ENCODE assay signal across 8 mouse cellular contexts in genomic region chr6:42692154-42692516, GRCm38 (mm10). TPM values are rescaled to one million over a fixed set of nuclear protein-coding genes. Genes with fewer than 3 reads are reported as not detected.
DNase-seq lines count a peak whose midpoint lies in the region; ATAC-seq and TF ChIP-seq lines count a peak whose summit lies in the region.

No protein-coding gene starts in this region.

- H3K4me2 ChIP-seq in forebrain, embryonic 12.5 days, result peak overlapping the region; percentile 59
- H3K4me2 ChIP-seq in heart, embryonic 15.5 days, result peak overlapping the region; percentile 82
- H3K4me2 ChIP-seq in liver, embryonic 11.5 days, result peak overlapping the region; percentile 82
- peak overlapping the region; percentile 81 for H3K4me2 ChIP-seq in myocyte (ENCODE audit: low read depth)

- H3K4me1 ChIP-seq in brown adipose tissue, adult 24 weeks (ENCODE audit: control insufficient read depth, insufficient read depth, insufficient read length, low read length), result peaks cover 3% of the 10 kb centered on the region; the same call in 1 of the 2 replicates
- peaks cover 23% of the 10 kb centered on the region for H3K4me1 ChIP-seq in forebrain, embryonic 12.5 days
- peaks cover 14% of the 10 kb centered on the region for H3K4me1 ChIP-seq in heart, embryonic 15.5 days (replicated peaks)
- no peaks in the 10 kb centered on the region for H3K4me1 ChIP-seq in liver, embryonic 11.5 days (replicated peaks; ENCODE audit: control insufficient read depth, insufficient read depth, low read length)

- no peaks in the 10 kb centered on the region for H3K9me3 ChIP-seq in forebrain, embryonic 12.5 days
- H3K9me3 ChIP-seq in heart, embryonic 15.5 days (replicated peaks), result no peaks in the 10 kb centered on the region
- no peaks in the 10 kb centered on the region for H3K9me3 ChIP-seq in liver, embryonic 11.5 days (ENCODE audit: control insufficient read depth, low read length)

- H3K27me3 ChIP-seq in forebrain, embryonic 12.5 days, result no peaks in the 10 kb centered on the region
- no peaks in the 10 kb centered on the region for H3K27me3 ChIP-seq in heart, embryonic 15.5 days
- H3K27me3 ChIP-seq in liver, embryonic 11.5 days (replicated peaks; ENCODE audit: control insufficient read depth, insufficient read depth, low read length), result no peaks in the 10 kb centered on the region
- no peaks in the 10 kb centered on the region for H3K27me3 ChIP-seq in myocyte (ENCODE audit: control insufficient read depth, insufficient read depth, insufficient read length)

- peak; percentile 77 for DNase-seq in 3134 (ENCODE audit: extremely low read depth, insufficient read length, low spot score)
- DNase-seq in kidney, postnatal 14 days, result peak; percentile 91
- peak; percentile 69 for DNase-seq in liver, embryonic 11.5 days (ENCODE audit: low spot score)
- peak; percentile 47 to 79 for DNase-seq in urinary bladder, adult 18-20 months (ENCODE audit: low spot score in 2 of 2)

- H3K4me3 ChIP-seq in brown adipose tissue, adult 24 weeks (ENCODE audit: insufficient read depth, low read depth, low read length), result peak overlapping the region; percentile 77
- peak overlapping the region; percentile 74 for H3K4me3 ChIP-seq in forebrain, embryonic 12.5 days (replicated peaks)
- peak overlapping the region; percentile 93 for H3K4me3 ChIP-seq in heart, embryonic 15.5 days
- H3K4me3 ChIP-seq in liver, embryonic 11.5 days (ENCODE audit: low read depth, low read length), result peak overlapping the region; percentile 64
- peak overlapping the region; percentile 86 for H3K4me3 ChIP-seq in myocyte

- WGBS in forebrain, embryonic 12.5 days, result 1% methylated on average over 10 of the region's 10 CpGs
- WGBS in heart, embryonic 15.5 days, result 0% methylated on average over 9 of the region's 10 CpGs
- under 1% methylated on average over 9 of the region's 10 CpGs for WGBS in liver, embryonic 11.5 days

- H3K9ac ChIP-seq in forebrain, embryonic 12.5 days, result peak overlapping the region; percentile 89
- H3K9ac ChIP-seq in heart, embryonic 15.5 days, result peak overlapping the region; percentile 87
- peak overlapping the region; percentile 69 for H3K9ac ChIP-seq in liver, embryonic 11.5 days (ENCODE audit: low read depth, low read length)

- H3K36me3 ChIP-seq in forebrain, embryonic 12.5 days (replicated peaks), result peaks cover 14% of the 10 kb centered on the region
- no peaks in the 10 kb centered on the region for H3K36me3 ChIP-seq in heart, embryonic 15.5 days
- no peaks in the 10 kb centered on the region for H3K36me3 ChIP-seq in liver, embryonic 11.5 days (ENCODE audit: control insufficient read depth, insufficient read depth, low read length)
- peaks cover 5% of the 10 kb centered on the region for H3K36me3 ChIP-seq in myocyte (ENCODE audit: control insufficient read depth, insufficient read depth)

- peak overlapping the region; percentile 36; the same call in 1 of the 2 replicates for H3K27ac ChIP-seq in brown adipose tissue, adult 24 weeks (replicated peaks; ENCODE audit: low read depth, low read length)
- H3K27ac ChIP-seq in forebrain, embryonic 12.5 days, result peak overlapping the region; percentile 98
- peak overlapping the region; percentile 95 for H3K27ac ChIP-seq in heart, embryonic 15.5 days
- H3K27ac ChIP-seq in liver, embryonic 11.5 days (ENCODE audit: low read depth, low read length), result 0 out of 2 replicates have a peak overlapping the region, but pooled peaks have one; percentile 56

- ATAC-seq in forebrain, embryonic 12.5 days (ENCODE audit: low FRiP score), result peak; percentile 87
- ATAC-seq in heart, embryonic 15.5 days (replicated peaks; ENCODE audit: insufficient number of reproducible peaks, insufficient read depth, low FRiP score, low read depth), result peak; percentile 83
- ATAC-seq in liver, embryonic 11.5 days (replicated peaks; ENCODE audit: low FRiP score), result peak; percentile 60

- H3K79me2 ChIP-seq in myocyte (ENCODE audit: control insufficient read depth, insufficient read depth), result peaks cover 26% of the 10 kb centered on the region

- TF ChIP-seq POLR2A in myocyte (IDR thresholded peaks at IDR 0.05; ENCODE audit: insufficient read length, low read depth), result peak; percentile 42

- peak overlapping the region; percentile 0 for H3ac ChIP-seq in myocyte (ENCODE audit: control insufficient read depth, insufficient read length)

TF ChIP-seq in myocyte, 11 proteins besides CTCF, POLR2A, EP300 and RAD21:
- TF ChIP-seq POLR2AphosphoS2 (IDR thresholded peaks at IDR 0.05; ENCODE audit: insufficient read length, low read depth), result peak; percentile 46
- TF ChIP-seq MAX (IDR thresholded peaks at IDR 0.05; ENCODE audit: low read depth), result peak; percentile 46
- TF ChIP-seq REST (IDR thresholded peaks at IDR 0.05; ENCODE audit: insufficient read depth, insufficient read length), result no peak
TF ChIP-seq in myocyte: peak in this region for 2.

RNA-seq across cellular contexts. Expression of gene Tcaf1, which starts 17.8 kb away (rescaled TPM):
- 7.3 and 8.3 TPM in 2 replicates for polyA plus RNA-seq in brown adipose tissue, adult 24 weeks (2012; ENCODE audit: insufficient read depth, insufficient read length, missing spikeins)
- 164 and 179 TPM in 2 replicates for polyA plus RNA-seq in forebrain, embryonic 12.5 days (2016; fragmentation: Nextera tagmentation; extraction: Ambion mirVana)
- 41.4 and 48.0 TPM in 2 replicates for polyA plus RNA-seq in heart, embryonic 15.5 days (2015; fragmentation: Nextera tagmentation; extraction: Ambion mirVana)
- 23.3 and 26.2 TPM in 2 replicates for polyA plus RNA-seq in liver, embryonic 11.5 days (2014; fragmentation: Nextera tagmentation; extraction: Ambion mirVana)
- polyA plus RNA-seq in myocyte (2012; fragmentation: generic; extraction: Trizol), result 15.9 TPM

RNA-seq across cellular contexts. Expression of gene Olfr453, which starts 47.0 kb away (rescaled TPM):
- not detected in 2 replicates for polyA plus RNA-seq in brown adipose tissue, adult 24 weeks (2012; ENCODE audit: insufficient read depth, insufficient read length, missing spikeins)
- not detected in 2 replicates for polyA plus RNA-seq in forebrain, embryonic 12.5 days (2016; fragmentation: Nextera tagmentation; extraction: Ambion mirVana)
- not detected in 2 replicates for polyA plus RNA-seq in heart, embryonic 15.5 days (2015; fragmentation: Nextera tagmentation; extraction: Ambion mirVana)
- not detected in 2 replicates for polyA plus RNA-seq in liver, embryonic 11.5 days (2014; fragmentation: Nextera tagmentation; extraction: Ambion mirVana)
- polyA plus RNA-seq in myocyte (2012; fragmentation: generic; extraction: Trizol), result not detected

RNA-seq across cellular contexts. Expression of gene Tcaf2, which starts 47.1 kb away (rescaled TPM):
- polyA plus RNA-seq in brown adipose tissue, adult 24 weeks (2012; ENCODE audit: insufficient read depth, insufficient read length, missing spikeins), result 3.0 and 4.1 TPM in 2 replicates
- 2.7 and 2.8 TPM in 2 replicates for polyA plus RNA-seq in forebrain, embryonic 12.5 days (2016; fragmentation: Nextera tagmentation; extraction: Ambion mirVana)
- polyA plus RNA-seq in heart, embryonic 15.5 days (2015; fragmentation: Nextera tagmentation; extraction: Ambion mirVana), result 2.2 and 3.9 TPM in 2 replicates
- 0.29 and 0.55 TPM in 2 replicates for polyA plus RNA-seq in liver, embryonic 11.5 days (2014; fragmentation: Nextera tagmentation; extraction: Ambion mirVana)
- 4.3 TPM for polyA plus RNA-seq in myocyte (2012; fragmentation: generic; extraction: Trizol)

Comparison
In these comparisons a context has a peak if more than half of its experiments do, and no peak if none do; other contexts are left out.
1. Peak in every context shown above with its lines: DNase-seq, ATAC-seq, H3K4me3 ChIP-seq and H3K27ac ChIP-seq.
2. H3K27ac ChIP-seq: peak in every context shown above with its lines; median percentile 98 in forebrain, embryonic 12.5 days; 95 in heart, embryonic 15.5 days; 56 in liver, embryonic 11.5 days; 36 in brown adipose tissue, adult 24 weeks.